Mouse (Mus musculus): ENCODE measurements around the gene Adam12.

DNA sequence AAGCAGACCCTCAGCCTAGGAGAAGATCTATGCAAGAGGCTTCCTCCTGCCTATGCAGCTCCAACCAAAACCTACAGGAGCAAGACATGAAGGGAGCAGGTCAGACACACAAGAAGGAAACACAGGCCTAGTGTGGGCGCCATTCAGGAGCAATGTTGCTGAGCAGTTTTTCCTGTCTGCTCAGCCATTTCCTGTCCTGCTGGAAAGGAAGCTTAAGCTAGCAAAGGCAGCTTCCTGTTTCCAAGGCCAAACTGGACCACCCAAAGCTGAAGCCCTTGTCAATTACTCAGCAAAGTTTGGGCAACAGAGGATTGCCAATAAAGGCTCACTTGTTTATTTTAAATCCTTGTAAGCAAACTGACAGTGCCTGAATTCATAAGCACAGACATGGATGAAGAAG lies 10.8 kb upstream of the Adam12 start:
- TF ChIP-seq CTCF (IDR thresholded peaks at IDR 0.05; ENCODE audit: extremely low read depth, insufficient read depth, low read length) (no peak), POLR2A (IDR thresholded peaks at IDR 0.05; ENCODE audit: extremely low read depth, insufficient read depth, low read length) (no peak)

Data from cortical plate, adult 2 months (tissue).